Mouse (Mus musculus) heart, embryonic 15.5 days (tissue): ENCODE results near the gene Qtrt2. TPM values are rescaled to one million over a fixed set of nuclear protein-coding genes. Genes with fewer than 3 reads are reported as not detected.

Experiments
- ATAC-seq: fragments of 200-750 bp; cut with Nextera tagmentation; replicated peaks from 2 replicates; pipeline ENCODE4 v1.8.0; 2017; ENCODE audit warnings: low read depth, moderate TSS enrichment; ENCODE audit not compliant: insufficient number of reproducible peaks, insufficient read depth, low FRiP score
- H3K27ac ChIP-seq: fragments of 300-500 bp; sonication (generic); 2 replicates; pipeline ENCODE4 v1.5.1; 2015; ENCODE audit warnings: mild to moderate bottlenecking, inconsistent platforms
- H3K27me3 ChIP-seq: fragments of 300-500 bp; sonication (generic); 2 replicates; pipeline ENCODE4 v1.6.1; 2015; ENCODE audit warnings: inconsistent platforms
- H3K36me3 ChIP-seq: fragments of 300-500 bp; sonication (generic); 2 replicates; pipeline ENCODE4 v1.6.1; 2015; ENCODE audit warnings: mild to moderate bottlenecking, inconsistent platforms
- H3K4me1 ChIP-seq: fragments of 300-500 bp; sonication (generic); replicated peaks from 2 replicates; pipeline ENCODE4 v1.6.1; 2015; ENCODE audit warnings: inconsistent platforms
- H3K4me2 ChIP-seq: fragments of 300-500 bp; sonication (generic); 2 replicates; pipeline ENCODE4 v1.6.1; 2015; ENCODE audit warnings: inconsistent platforms, mild to moderate bottlenecking, moderate library complexity
- H3K4me3 ChIP-seq: fragments of 300-500 bp; sonication (generic); 2 replicates; pipeline ENCODE4 v1.5.1; 2015; ENCODE audit warnings: mild to moderate bottlenecking, inconsistent platforms
- H3K9ac ChIP-seq: fragments of 300-500 bp; sonication (generic); 2 replicates; pipeline ENCODE4 v1.6.1; 2015; ENCODE audit warnings: mild to moderate bottlenecking, inconsistent platforms
- H3K9me3 ChIP-seq: fragments of 300-500 bp; sonication (generic); replicated peaks from 2 replicates; pipeline ENCODE4 v1.6.1; 2016; ENCODE audit warnings: inconsistent platforms
- WGBS: fragments of 180-500 bp; shearing (Covaris S2); methylation state at CpG from one replicate; pipeline ENCODE4 v1.1.7; 2015; ENCODE audit warnings: mixed read lengths; 5-methylcytosine and 5-hydroxymethylcytosine counted together
- polyA plus RNA-seq: library from polyadenylated mRNA; unstranded; fragments of >200 nt; fragmentation: Nextera tagmentation; extraction: Ambion mirVana; gene quantifications from 2 replicates; pipeline ENCODE4 v1.2.1, GENCODE M21; 2015

Gene Qtrt2
- polyA plus RNA-seq: 13.7 and 14.9 TPM in 2 replicates

GRCm38 (mm10) chr16:43926341-43926859 is at the start of gene Qtrt2:
TSS of gene Qtrt2 (minus strand) at chr16:43926809.
- no peak for ATAC-seq
- Histone ChIP-seq H3K4me3 (no peak within 1 kb of the TSS), H3K4me1 (no peaks in the 10 kb centered on the region), H3K9ac (no peak within 1 kb of the TSS), H3K4me2 (no peak within 1 kb of the TSS), H3K9me3 (no peaks in the 10 kb centered on the region), H3K36me3 (no peaks in the 10 kb centered on the region), H3K27ac (no peak within 1 kb of the TSS), H3K27me3 (no peaks in the 10 kb centered on the region)
- 68% methylated on average over 6 of the region's 6 CpGs for WGBS

GRCm38 (mm10) chr16:43973606-43974220 is 47.1 kb upstream of the Qtrt2 start:
- 77% methylated on average over 22 of the region's 22 CpGs for WGBS
- ATAC-seq: no peak
- H3K4me2 ChIP-seq: no peak overlapping the region

GRCm38 (mm10) chr16:43973147-43973546 is 46.5 kb upstream of the Qtrt2 start:
- 82% methylated on average over 11 of the region's 11 CpGs for WGBS
- no peaks in the 10 kb centered on the region for H3K27me3 ChIP-seq
- no peak for ATAC-seq

More at GRCm38 (mm10) chr16:43973606-43974220, 47.1 kb upstream of the Qtrt2 start:
- H3K9me3 ChIP-seq: no peaks in the 10 kb centered on the region
- H3K27me3 ChIP-seq: no peaks in the 10 kb centered on the region
- H3K4me3 ChIP-seq: no peak overlapping the region
- H3K27ac ChIP-seq: no peak overlapping the region
- no peaks in the 10 kb centered on the region for H3K4me1 ChIP-seq
- H3K9ac ChIP-seq: no peak overlapping the region
- H3K36me3 ChIP-seq: no peaks in the 10 kb centered on the region

GRCm38 (mm10) chr16:43972391-43972790 is 45.8 kb upstream of the Qtrt2 start:
- Histone ChIP-seq H3K9ac (no peak overlapping the region), H3K4me2 (no peak overlapping the region), H3K27ac (no peak overlapping the region), H3K9me3 (no peaks in the 10 kb centered on the region), H3K4me3 (no peak overlapping the region), H3K4me1 (no peaks in the 10 kb centered on the region), H3K27me3 (no peaks in the 10 kb centered on the region), H3K36me3 (no peaks in the 10 kb centered on the region)
- WGBS: 82% methylated on average over 2 of the region's 2 CpGs
- no peak for ATAC-seq

More at GRCm38 (mm10) chr16:43973147-43973546, 46.5 kb upstream of the Qtrt2 start:
- H3K4me1 ChIP-seq: no peaks in the 10 kb centered on the region
- no peak overlapping the region for H3K4me3 ChIP-seq
- no peak overlapping the region for H3K27ac ChIP-seq
- no peak overlapping the region for H3K4me2 ChIP-seq
- H3K36me3 ChIP-seq: no peaks in the 10 kb centered on the region
- H3K9me3 ChIP-seq: no peaks in the 10 kb centered on the region
- no peak overlapping the region for H3K9ac ChIP-seq

- no peaks in the 10 kb centered on the region for H3K27me3 ChIP-seq
- H3K27ac ChIP-seq: no peak overlapping the region
- WGBS: 85% methylated on average over 9 of the region's 9 CpGs
- H3K36me3 ChIP-seq: no peaks in the 10 kb centered on the region
- H3K4me3 ChIP-seq: no peak overlapping the region
- no peaks in the 10 kb centered on the region for H3K4me1 ChIP-seq
- no peak overlapping the region for H3K9ac ChIP-seq
- no peaks in the 10 kb centered on the region for H3K9me3 ChIP-seq
- no peak for ATAC-seq
- no peak overlapping the region for H3K4me2 ChIP-seq
Measured at GRCm38 (mm10) chr16:43971741-43972140, 45.1 kb upstream of the Qtrt2 start.

GRCm38 (mm10) chr16:43971189-43971588 is 44.6 kb upstream of the Qtrt2 start:
- Histone ChIP-seq H3K27me3 (no peaks in the 10 kb centered on the region), H3K9ac (no peak overlapping the region), H3K9me3 (no peaks in the 10 kb centered on the region), H3K4me3 (no peak overlapping the region), H3K4me1 (no peaks in the 10 kb centered on the region), H3K4me2 (no peak overlapping the region), H3K36me3 (no peaks in the 10 kb centered on the region), H3K27ac (no peak overlapping the region)
- WGBS: 96% methylated on average over 11 of the region's 11 CpGs
- no peak for ATAC-seq

- Histone ChIP-seq H3K27me3 (no peaks in the 10 kb centered on the region), H3K4me3 (no peak overlapping the region), H3K27ac (no peak overlapping the region), H3K4me1 (no peaks in the 10 kb centered on the region), H3K9ac (no peak overlapping the region), H3K4me2 (no peak overlapping the region), H3K36me3 (no peaks in the 10 kb centered on the region), H3K9me3 (no peaks in the 10 kb centered on the region)
- ATAC-seq: no peak
- 70% methylated on average over 3 of the region's 3 CpGs for WGBS
Measured at GRCm38 (mm10) chr16:43970426-43970825, 43.8 kb upstream of the Qtrt2 start.

GRCm38 (mm10) chr16:43965781-43966389 is 39.3 kb upstream of the Qtrt2 start:
- no peak overlapping the region for H3K27ac ChIP-seq
- no peaks in the 10 kb centered on the region for H3K4me1 ChIP-seq
- ATAC-seq: no peak
- H3K9me3 ChIP-seq: no peaks in the 10 kb centered on the region
- H3K4me3 ChIP-seq: no peak overlapping the region
- no peaks in the 10 kb centered on the region for H3K27me3 ChIP-seq
- WGBS: 85% methylated on average over 13 of the region's 13 CpGs
- no peaks in the 10 kb centered on the region for H3K36me3 ChIP-seq
- no peak overlapping the region for H3K9ac ChIP-seq
- no peak overlapping the region for H3K4me2 ChIP-seq

- no peak for ATAC-seq
- H3K9ac ChIP-seq: no peak overlapping the region
- no peaks in the 10 kb centered on the region for H3K9me3 ChIP-seq
- H3K27ac ChIP-seq: no peak overlapping the region
- H3K4me1 ChIP-seq: no peaks in the 10 kb centered on the region
- H3K4me3 ChIP-seq: no peak overlapping the region
- H3K4me2 ChIP-seq: no peak overlapping the region
- WGBS: 84% methylated on average over 3 of the region's 3 CpGs
- peaks cover 11% of the 10 kb centered on the region; the same call in 1 of the 2 replicates for H3K36me3 ChIP-seq
- H3K27me3 ChIP-seq: no peaks in the 10 kb centered on the region
Measured at GRCm38 (mm10) chr16:43963780-43964179, 37.2 kb upstream of the Qtrt2 start.

- ATAC-seq: no peak
- Histone ChIP-seq H3K4me3 (no peak overlapping the region), H3K27me3 (no peaks in the 10 kb centered on the region), H3K27ac (no peak overlapping the region), H3K4me1 (no peaks in the 10 kb centered on the region), H3K4me2 (no peak overlapping the region), H3K9me3 (no peaks in the 10 kb centered on the region), H3K36me3 (peaks cover 11% of the 10 kb centered on the region; the same call in 1 of the 2 replicates), H3K9ac (no peak overlapping the region)
- WGBS: 87% methylated on average over 9 of the region's 9 CpGs
Measured at GRCm38 (mm10) chr16:43963291-43963690, 36.7 kb upstream of the Qtrt2 start.

- H3K27ac ChIP-seq: no peak overlapping the region
- H3K4me3 ChIP-seq: no peak overlapping the region
- ATAC-seq: no peak
- no peak overlapping the region for H3K9ac ChIP-seq
- no peaks in the 10 kb centered on the region for H3K27me3 ChIP-seq
- WGBS: 81% methylated on average over 4 of the region's 4 CpGs
- H3K36me3 ChIP-seq: peaks cover 11% of the 10 kb centered on the region; the same call in 1 of the 2 replicates
- H3K4me2 ChIP-seq: no peak overlapping the region
- H3K9me3 ChIP-seq: no peaks in the 10 kb centered on the region
- no peaks in the 10 kb centered on the region for H3K4me1 ChIP-seq
Measured at GRCm38 (mm10) chr16:43958038-43958437, 31.4 kb upstream of the Qtrt2 start.
